Comparison of ENCODE assay signal across 8 mouse cellular contexts in the genomic region with DNA sequence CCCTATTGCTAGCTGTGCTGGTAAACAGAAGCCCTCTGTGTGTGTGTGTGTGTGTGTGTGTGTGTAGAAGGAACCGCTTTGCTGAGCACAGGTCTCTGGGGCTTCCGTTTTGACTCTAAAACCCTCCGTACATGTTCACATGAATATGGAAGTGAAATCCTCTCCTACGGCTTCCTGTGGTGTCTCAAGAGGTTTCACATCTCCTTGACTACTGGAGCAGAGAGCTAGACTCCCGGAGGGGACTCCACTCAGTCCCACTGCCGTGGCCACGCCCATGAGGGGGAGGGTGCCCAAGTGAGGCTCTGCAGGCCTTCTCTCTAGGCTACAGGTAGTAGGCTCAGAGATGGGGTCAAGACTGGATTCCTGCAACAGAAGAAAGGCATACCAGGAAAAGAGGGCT. TPM values are rescaled to one million over a fixed set of nuclear protein-coding genes. Genes with fewer than 3 reads are reported as not detected.
DNase-seq lines count a peak whose midpoint lies in the region; ATAC-seq and TF ChIP-seq lines count a peak whose summit lies in the region.

A gene (plus strand): TSS at position 275 of the 400 bp plus-strand sequence.

- H3K27ac ChIP-seq in liver, embryonic 13.5 days = peak within 1 kb of the TSS; percentile 32; the same call in 1 of the 2 replicates
- H3K27ac ChIP-seq in small intestine, adult 2 months (ENCODE audit: insufficient read depth, low read depth, low read length) = peak within 1 kb of the TSS; percentile 72
- H3K27ac ChIP-seq in hindbrain, embryonic 13.5 days = no peak within 1 kb of the TSS

- peak; percentile 90 for ATAC-seq in granulocyte monocyte progenitor cell, adult 5-6 weeks (replicated peaks; ENCODE audit: poor library complexity, severe bottlenecking)
- ATAC-seq in liver, embryonic 13.5 days (ENCODE audit: low read depth) = peak; percentile 36; the same call in 1 of the 2 replicates
- ATAC-seq in hindbrain, embryonic 13.5 days (ENCODE audit: low FRiP score) = no peak

- H3K9ac ChIP-seq in liver, embryonic 13.5 days = no peak within 1 kb of the TSS
- no peak within 1 kb of the TSS for H3K9ac ChIP-seq in hindbrain, embryonic 13.5 days

- peaks cover 26% of the 10 kb centered on the region for H3K4me1 ChIP-seq in liver, embryonic 13.5 days (replicated peaks)
- no peaks in the 10 kb centered on the region; the same call in 1 of the 2 replicates for H3K4me1 ChIP-seq in small intestine, adult 2 months (ENCODE audit: control insufficient read depth, insufficient read depth, insufficient read length, low read length)
- peaks cover 21% of the 10 kb centered on the region for H3K4me1 ChIP-seq in hindbrain, embryonic 13.5 days (replicated peaks)

- WGBS in liver, embryonic 13.5 days (ENCODE audit: insufficient replicate concordance) = 17% methylated on average over 7 of the region's 7 CpGs
- WGBS in small intestine, adult 2 months = 50% methylated on average over 7 of the region's 7 CpGs
- WGBS in hindbrain, embryonic 13.5 days = 24% methylated on average over 7 of the region's 7 CpGs

- no peak for TF ChIP-seq CTCF in small intestine, adult 2 months (IDR thresholded peaks at IDR 0.05; ENCODE audit: extremely low read depth, insufficient read length, insufficient replicate concordance, low read depth, low read length)

- TF ChIP-seq POLR2A in small intestine, adult 2 months (IDR thresholded peaks at IDR 0.05; ENCODE audit: low read depth, low read length) = no peak

- H3K4me2 ChIP-seq in liver, embryonic 13.5 days = no peak within 1 kb of the TSS
- H3K4me2 ChIP-seq in hindbrain, embryonic 13.5 days = no peak within 1 kb of the TSS

- no peaks in the 10 kb centered on the region for H3K9me3 ChIP-seq in liver, embryonic 13.5 days (replicated peaks)
- no peaks in the 10 kb centered on the region for H3K9me3 ChIP-seq in hindbrain, embryonic 13.5 days

- intact Hi-C loops in left cerebral cortex, postnatal 14 days (cut with DNase I) = no loop called here
- intact Hi-C loops in left cerebral cortex, postnatal 4 days (cut with DNase I) = no loop called here

- DNase-seq in left cerebral cortex, postnatal 14 days (ENCODE audit: low spot score in 2 of 2) = peak; percentile 37 to 60
- no peak for DNase-seq in left cerebral cortex, postnatal 4 days
- DNase-seq in liver, embryonic 13.5 days = peak; percentile 24
- DNase-seq in cerebellum, postnatal 36 days = no peak
- no peak for DNase-seq in cerebellum, postnatal 10 days

- no peak within 1 kb of the TSS for H3K4me3 ChIP-seq in liver, embryonic 13.5 days (replicated peaks)
- no peak within 1 kb of the TSS for H3K4me3 ChIP-seq in small intestine, adult 2 months (ENCODE audit: low read depth, low read length)
- H3K4me3 ChIP-seq in hindbrain, embryonic 13.5 days = no peak within 1 kb of the TSS

- no peaks in the 10 kb centered on the region for H3K36me3 ChIP-seq in liver, embryonic 13.5 days
- no peaks in the 10 kb centered on the region for H3K36me3 ChIP-seq in small intestine, adult 2 months (ENCODE audit: control insufficient read depth, insufficient read depth, low read length)
- no peaks in the 10 kb centered on the region for H3K36me3 ChIP-seq in hindbrain, embryonic 13.5 days

- H3K27me3 ChIP-seq in liver, embryonic 13.5 days = peaks cover 43% of the 10 kb centered on the region
- H3K27me3 ChIP-seq in small intestine, adult 2 months (ENCODE audit: control insufficient read depth, insufficient read depth, low read length) = no peaks in the 10 kb centered on the region
- H3K27me3 ChIP-seq in hindbrain, embryonic 13.5 days = peaks cover 40% of the 10 kb centered on the region

RNA-seq across cellular contexts. Expression of the gene that starts here (rescaled TPM):
- 1 to 10 TPM; 1.0 to 1.1 TPM for total RNA-seq in left cerebral cortex, postnatal 14 days (2021)
- total RNA-seq in left cerebral cortex, postnatal 4 days (2021) = under 1 TPM; 0.34 to 0.40 TPM
- total RNA-seq in granulocyte monocyte progenitor cell, adult 5-6 weeks (2014; fragmentation: Nextera tagmentation) = 3.2 and 3.6 TPM in 2 replicates
- total RNA-seq in granulocyte monocyte progenitor cell, adult 5-6 weeks (2017) = 3.8 and 7.1 TPM in 2 replicates
- polyA plus RNA-seq in liver, embryonic 13.5 days (2015; fragmentation: Nextera tagmentation; extraction: Ambion mirVana) = 0.31 and 0.36 TPM in 2 replicates
- polyA plus RNA-seq in small intestine, adult 2 months (2012; rRNA removed) = 12.7 and 25.4 TPM in 2 replicates
- 0.27 TPM in 2 replicates for polyA plus RNA-seq in hindbrain, embryonic 13.5 days (2015; fragmentation: Nextera tagmentation; extraction: Ambion mirVana)

Comparison
In these comparisons a context has a peak if more than half of its experiments do, and no peak if none do; other contexts are left out.
1. RNA of the gene that starts here (polyA plus RNA-seq): 12.7 to 25.4 TPM in small intestine, adult 2 months; 0.31 to 0.36 TPM in liver, embryonic 13.5 days and 0.27 TPM in hindbrain, embryonic 13.5 days; every median in the first group is over 10 times any median in the second.
2. DNase-seq: peak in left cerebral cortex, postnatal 14 days (2 of 2); none in left cerebral cortex, postnatal 4 days (single experiment), cerebellum, postnatal 36 days (0 of 2) and cerebellum, postnatal 10 days (0 of 2).
3. Peak in DNase-seq, ATAC-seq and H3K27ac ChIP-seq in liver, embryonic 13.5 days; RNA of the gene not detected or under 1 TPM.